Mouse (Mus musculus): ENCODE measurements at regions not wholly inside any gene's neighbourhood (a gene's known extent, or its start where the extent isn't known, plus 50 kb on each side); places are given as distances from the start of the nearest gene placed in this dataset.

GRCm38 (mm10) chr7:40536601-40537000, 361.5 kb upstream of the Vstm2b start:
- Histone ChIP-seq H3K4me3 (replicated peaks; ENCODE audit: insufficient read depth, low read depth, low read length) (no peak overlapping the region), H3K4me1 (ENCODE audit: control insufficient read depth, insufficient read depth, low read length) (no peaks in the 10 kb centered on the region; the same call in 1 of the 2 replicates), H3K27me3 (ENCODE audit: control insufficient read depth, insufficient read depth, low read length) (no peaks in the 10 kb centered on the region), H3K27ac (ENCODE audit: insufficient read depth, low read length) (no peak overlapping the region)
- DNase-seq = peak in 1 of 2 experiments; percentile 6
- WGBS = 7% methylated on average over 3 of the region's 3 CpGs
- no peak for TF ChIP-seq CTCF (IDR thresholded peaks at IDR 0.05; ENCODE audit: borderline replicate concordance, insufficient read depth, low read depth, low read length)
- TF ChIP-seq POLR2A (IDR thresholded peaks at IDR 0.05; ENCODE audit: borderline replicate concordance, insufficient read depth, low read length) = no peak

- no peak for DNase-seq
- TF ChIP-seq CTCF (IDR thresholded peaks at IDR 0.05; ENCODE audit: borderline replicate concordance, insufficient read depth, low read depth, low read length) (no peak), POLR2A (IDR thresholded peaks at IDR 0.05; ENCODE audit: borderline replicate concordance, insufficient read depth, low read length) (no peak)
- WGBS = 91% methylated on average over 3 of the region's 3 CpGs
- H3K4me3 ChIP-seq (replicated peaks; ENCODE audit: insufficient read depth, low read depth, low read length) = no peak overlapping the region
- H3K27ac ChIP-seq (ENCODE audit: insufficient read depth, low read length) = no peak overlapping the region
- no peaks in the 10 kb centered on the region; the same call in 1 of the 2 replicates for H3K4me1 ChIP-seq (ENCODE audit: control insufficient read depth, insufficient read depth, low read length)
- no peaks in the 10 kb centered on the region for H3K27me3 ChIP-seq (ENCODE audit: control insufficient read depth, insufficient read depth, low read length)
Measured at GRCm38 (mm10) chr7:40537621-40538020, 360.5 kb upstream of the Vstm2b start.

- DNase-seq = peak in 1 of 2 experiments; percentile 3
- Histone ChIP-seq H3K4me3 (replicated peaks; ENCODE audit: insufficient read depth, low read depth, low read length) (no peak overlapping the region), H3K27ac (ENCODE audit: insufficient read depth, low read length) (no peak overlapping the region), H3K27me3 (ENCODE audit: control insufficient read depth, insufficient read depth, low read length) (no peaks in the 10 kb centered on the region), H3K4me1 (ENCODE audit: control insufficient read depth, insufficient read depth, low read length) (no peaks in the 10 kb centered on the region; the same call in 1 of the 2 replicates)
- no peak for TF ChIP-seq POLR2A (IDR thresholded peaks at IDR 0.05; ENCODE audit: borderline replicate concordance, insufficient read depth, low read length)
- TF ChIP-seq CTCF (IDR thresholded peaks at IDR 0.05; ENCODE audit: borderline replicate concordance, insufficient read depth, low read depth, low read length) = no peak
- 5% methylated on average over 5 of the region's 5 CpGs for WGBS
Measured at GRCm38 (mm10) chr7:40539789-40540188, 358.3 kb upstream of the Vstm2b start.

GRCm38 (mm10) chr7:40541283-40541682, 356.8 kb upstream of the Vstm2b start:
- WGBS = 66% methylated on average over 4 of the region's 4 CpGs

GRCm38 (mm10) chr7:40563447-40564118, 334.5 kb upstream of the Vstm2b start:
- no peak for DNase-seq
- Histone ChIP-seq H3K27ac (ENCODE audit: insufficient read depth, low read length) (no peak overlapping the region), H3K4me3 (replicated peaks; ENCODE audit: insufficient read depth, low read depth, low read length) (no peak overlapping the region), H3K27me3 (ENCODE audit: control insufficient read depth, insufficient read depth, low read length) (no peaks in the 10 kb centered on the region), H3K4me1 (ENCODE audit: control insufficient read depth, insufficient read depth, low read length) (no peaks in the 10 kb centered on the region)
- TF ChIP-seq POLR2A (IDR thresholded peaks at IDR 0.05; ENCODE audit: borderline replicate concordance, insufficient read depth, low read length) = no peak
- TF ChIP-seq CTCF (IDR thresholded peaks at IDR 0.05; ENCODE audit: borderline replicate concordance, insufficient read depth, low read depth, low read length) = no peak
- WGBS = 55% methylated on average over 10 of the region's 10 CpGs

More at GRCm38 (mm10) chr7:40541283-40541682, 356.8 kb upstream of the Vstm2b start:
- H3K27me3 ChIP-seq (ENCODE audit: control insufficient read depth, insufficient read depth, low read length) = no peaks in the 10 kb centered on the region
- TF ChIP-seq CTCF (IDR thresholded peaks at IDR 0.05; ENCODE audit: borderline replicate concordance, insufficient read depth, low read depth, low read length) (no peak), POLR2A (IDR thresholded peaks at IDR 0.05; ENCODE audit: borderline replicate concordance, insufficient read depth, low read length) (no peak)
- H3K27ac ChIP-seq (ENCODE audit: insufficient read depth, low read length) = no peak overlapping the region
- H3K4me3 ChIP-seq (replicated peaks; ENCODE audit: insufficient read depth, low read depth, low read length) = no peak overlapping the region
- DNase-seq = no peak
- no peaks in the 10 kb centered on the region; the same call in 1 of the 2 replicates for H3K4me1 ChIP-seq (ENCODE audit: control insufficient read depth, insufficient read depth, low read length)

GRCm38 (mm10) chr7:40575971-40576370, 322.2 kb upstream of the Vstm2b start:
- Histone ChIP-seq H3K4me3 (replicated peaks; ENCODE audit: insufficient read depth, low read depth, low read length) (no peak overlapping the region), H3K27ac (ENCODE audit: insufficient read depth, low read length) (no peak overlapping the region), H3K4me1 (ENCODE audit: control insufficient read depth, insufficient read depth, low read length) (no peaks in the 10 kb centered on the region), H3K27me3 (ENCODE audit: control insufficient read depth, insufficient read depth, low read length) (no peaks in the 10 kb centered on the region)
- no peak for DNase-seq
- TF ChIP-seq POLR2A (IDR thresholded peaks at IDR 0.05; ENCODE audit: borderline replicate concordance, insufficient read depth, low read length) (no peak), CTCF (IDR thresholded peaks at IDR 0.05; ENCODE audit: borderline replicate concordance, insufficient read depth, low read depth, low read length) (no peak)
- 78% methylated on average over 4 of the region's 4 CpGs for WGBS

GRCm38 (mm10) chr7:40577365-40577764, 320.8 kb upstream of the Vstm2b start:
- Histone ChIP-seq H3K27ac (ENCODE audit: insufficient read depth, low read length) (no peak overlapping the region), H3K27me3 (ENCODE audit: control insufficient read depth, insufficient read depth, low read length) (no peaks in the 10 kb centered on the region), H3K4me1 (ENCODE audit: control insufficient read depth, insufficient read depth, low read length) (no peaks in the 10 kb centered on the region), H3K4me3 (replicated peaks; ENCODE audit: insufficient read depth, low read depth, low read length) (no peak overlapping the region)
- no peak for DNase-seq
- 65% methylated on average over 4 of the region's 4 CpGs for WGBS
- TF ChIP-seq POLR2A (IDR thresholded peaks at IDR 0.05; ENCODE audit: borderline replicate concordance, insufficient read depth, low read length) = no peak
- TF ChIP-seq CTCF (IDR thresholded peaks at IDR 0.05; ENCODE audit: borderline replicate concordance, insufficient read depth, low read depth, low read length) = no peak

- WGBS = 71% methylated on average over 3 of the region's 3 CpGs
- Histone ChIP-seq H3K27me3 (ENCODE audit: control insufficient read depth, insufficient read depth, low read length) (no peaks in the 10 kb centered on the region; the same call in 1 of the 2 replicates), H3K4me1 (ENCODE audit: control insufficient read depth, insufficient read depth, low read length) (no peaks in the 10 kb centered on the region), H3K27ac (ENCODE audit: insufficient read depth, low read length) (no peak overlapping the region), H3K4me3 (replicated peaks; ENCODE audit: insufficient read depth, low read depth, low read length) (no peak overlapping the region)
- no peak for TF ChIP-seq POLR2A (IDR thresholded peaks at IDR 0.05; ENCODE audit: borderline replicate concordance, insufficient read depth, low read length)
- no peak for TF ChIP-seq CTCF (IDR thresholded peaks at IDR 0.05; ENCODE audit: borderline replicate concordance, insufficient read depth, low read depth, low read length)
- no peak for DNase-seq
Measured at GRCm38 (mm10) chr7:40620761-40621160, 277.4 kb upstream of the Vstm2b start.

Measured in cerebellum, adult 2 months (tissue).